Mouse (Mus musculus): Measurements from ENCODE around the gene Kdelr1. TPM values are rescaled to one million over a fixed set of nuclear protein-coding genes. Genes with fewer than 3 reads are reported as not detected.
A peak's percentile ranks its signal among the peaks of the same experiment; 100 is the strongest.
"Not testable (repeated sequence)": the region's sequence is repeated elsewhere in the genome, so short reads cannot be mapped to it uniquely, and the experiment has no call there.

The Kdelr1 gene
- total RNA-seq, 2 experiments from 2014 or later, result 39.1 to 91.4 TPM

DNA sequence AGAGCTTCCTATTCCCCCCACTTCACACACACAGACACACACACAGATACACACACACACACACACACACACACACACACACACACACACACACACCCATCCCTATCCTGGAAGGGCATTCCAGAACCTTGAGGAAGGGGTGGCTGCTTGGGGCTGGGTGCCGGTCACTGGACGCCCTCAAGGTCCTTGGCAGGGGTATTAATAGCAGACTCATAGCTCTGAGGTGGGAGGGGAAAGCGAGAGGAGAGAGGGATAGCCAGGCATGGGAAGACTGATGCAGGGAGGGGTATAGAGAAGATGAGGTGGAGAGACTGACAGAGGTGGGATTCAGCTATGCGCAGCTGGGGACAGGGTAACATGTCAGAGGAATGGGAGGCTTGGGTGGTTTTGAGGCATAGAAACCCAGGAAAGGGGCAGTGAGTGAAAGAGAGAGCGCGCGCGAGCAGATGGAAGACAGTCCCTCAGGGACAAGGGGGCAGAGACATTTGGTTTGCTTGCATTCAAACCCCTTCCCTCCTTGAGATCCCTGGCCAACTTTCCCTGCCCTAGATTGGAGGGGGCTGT is 3.4 kb upstream of the Kdelr1 start:
- ATAC-seq (replicated peaks; ENCODE audit: low FRiP score, poor library complexity, severe bottlenecking), result no peak

DNA sequence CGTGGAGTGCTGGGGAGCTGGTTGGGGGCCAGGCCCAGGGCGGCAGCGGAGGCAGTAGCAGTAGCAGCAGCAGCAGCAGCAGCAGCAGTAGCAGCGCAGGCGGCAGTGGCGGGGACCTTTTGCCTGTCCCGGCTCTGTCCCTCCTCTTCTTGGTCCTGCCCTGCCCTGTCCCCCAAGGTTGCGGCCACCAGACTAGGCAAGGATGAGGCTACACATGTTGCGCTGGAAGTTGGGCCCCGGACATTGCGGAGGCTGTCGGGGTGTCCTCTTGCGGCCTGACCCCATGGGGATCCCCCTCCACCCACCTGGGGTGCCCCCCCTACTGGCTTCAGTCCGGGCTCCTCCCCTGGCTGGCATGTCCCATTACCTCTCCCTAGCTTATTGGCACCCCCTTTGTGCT is 2.8 kb upstream of the Kdelr1 start:
- no peak for ATAC-seq (replicated peaks; ENCODE audit: low FRiP score, poor library complexity, severe bottlenecking)

DNA sequence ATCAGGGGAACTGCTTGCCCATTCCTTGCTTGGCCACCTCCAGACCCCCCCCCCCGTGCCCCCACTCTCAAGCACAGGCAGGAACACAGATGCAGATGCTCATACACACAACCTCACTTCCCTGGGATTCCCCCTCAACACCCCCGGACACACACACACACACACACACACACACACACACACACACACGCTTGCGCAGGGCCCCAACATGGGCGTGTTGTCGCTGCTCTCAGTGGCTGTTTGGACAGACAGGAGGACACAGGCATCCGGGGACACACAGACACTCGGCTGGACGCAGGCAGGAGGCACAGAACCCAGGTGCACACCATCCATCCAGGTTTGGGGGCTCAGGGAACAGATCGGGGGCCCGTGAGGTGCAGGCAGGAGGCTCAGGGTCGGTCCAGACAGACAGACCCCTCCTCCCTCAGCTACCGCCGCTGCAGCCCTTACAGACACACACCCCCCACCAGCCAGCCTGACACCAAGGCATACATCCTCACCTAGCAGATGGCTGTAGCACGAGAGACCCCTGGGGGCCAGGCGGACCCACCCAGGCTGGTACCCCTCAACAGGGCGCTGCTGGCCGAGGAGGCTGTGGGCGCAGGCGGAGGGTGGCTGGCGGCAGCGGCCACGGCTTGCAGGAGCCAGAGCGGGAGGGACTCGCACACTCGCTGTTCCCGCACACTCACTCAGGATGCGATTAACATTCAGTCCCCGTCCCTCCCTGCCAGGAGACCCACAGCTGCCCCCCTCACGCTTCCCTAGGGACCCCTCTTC is 2.1 kb upstream of the Kdelr1 start:
- ATAC-seq (replicated peaks; ENCODE audit: low FRiP score, poor library complexity, severe bottlenecking), result no peak

DNA sequence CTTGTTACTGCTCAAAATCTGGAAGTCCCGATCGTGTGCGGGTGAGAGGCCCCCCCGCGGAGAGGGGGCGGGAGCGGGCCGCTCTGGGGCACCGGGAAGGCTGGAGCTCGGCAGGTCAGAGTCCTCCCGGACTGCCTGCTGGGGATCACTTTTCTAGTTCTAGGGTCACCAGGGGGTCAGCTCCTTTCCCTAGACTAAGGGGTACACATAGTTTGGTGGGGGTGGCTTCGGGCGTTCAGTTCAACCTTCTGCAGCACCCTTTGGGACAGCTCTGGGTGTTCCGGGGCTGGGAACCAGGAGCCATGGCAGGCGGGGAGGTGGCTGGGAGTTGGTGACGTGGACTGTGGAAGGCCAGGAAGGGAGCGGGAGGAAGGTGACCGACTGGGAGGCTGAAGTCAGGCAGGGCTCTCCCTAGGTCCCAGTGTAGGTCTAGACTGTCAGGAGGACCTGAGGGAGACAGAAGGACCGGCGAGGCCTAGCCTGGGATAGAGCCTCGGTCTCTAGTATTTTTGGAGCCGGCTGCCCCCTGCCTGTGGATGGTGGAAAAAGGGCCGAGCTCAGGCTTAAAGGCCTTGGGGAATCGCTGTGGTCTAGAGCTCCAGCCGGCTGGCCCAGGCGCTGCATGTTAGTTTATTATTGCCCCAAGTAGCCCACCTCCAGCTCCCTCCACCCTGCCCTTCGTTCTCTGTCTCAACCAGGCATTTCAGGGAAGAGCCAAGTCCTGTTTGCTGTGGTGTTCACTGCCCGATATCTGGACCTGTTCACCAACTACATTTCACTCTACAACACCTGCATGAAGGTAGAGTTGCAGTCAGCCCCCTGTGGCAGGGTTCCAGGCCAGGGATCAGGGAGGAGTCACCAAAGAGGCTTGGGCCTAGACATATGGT is 732 bp downstream of the Kdelr1 start:
- ATAC-seq (replicated peaks; ENCODE audit: low FRiP score, poor library complexity, severe bottlenecking), result peak; percentile 71

DNA sequence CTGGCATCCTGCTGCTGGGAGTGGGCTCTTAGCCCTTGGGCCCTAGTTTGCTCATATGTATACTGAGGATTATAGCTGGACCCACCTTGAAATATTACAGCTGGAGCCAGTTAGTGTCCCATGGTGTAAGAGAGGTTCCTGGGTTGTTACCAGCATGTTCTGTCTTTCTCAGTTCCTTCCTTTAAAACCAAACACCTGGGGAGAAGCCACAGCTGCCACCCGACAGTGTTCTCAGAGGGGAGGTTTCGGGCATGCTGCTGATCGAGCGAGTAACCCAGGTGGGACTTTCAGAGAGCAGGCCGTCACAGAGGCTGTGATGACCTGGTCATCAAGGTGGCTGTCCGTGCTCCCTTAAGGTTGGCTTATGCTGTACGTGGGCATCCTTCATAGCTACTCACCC is 4.3 kb downstream of the Kdelr1 start:
- ATAC-seq (replicated peaks; ENCODE audit: low FRiP score, poor library complexity, severe bottlenecking), result no peak

DNA sequence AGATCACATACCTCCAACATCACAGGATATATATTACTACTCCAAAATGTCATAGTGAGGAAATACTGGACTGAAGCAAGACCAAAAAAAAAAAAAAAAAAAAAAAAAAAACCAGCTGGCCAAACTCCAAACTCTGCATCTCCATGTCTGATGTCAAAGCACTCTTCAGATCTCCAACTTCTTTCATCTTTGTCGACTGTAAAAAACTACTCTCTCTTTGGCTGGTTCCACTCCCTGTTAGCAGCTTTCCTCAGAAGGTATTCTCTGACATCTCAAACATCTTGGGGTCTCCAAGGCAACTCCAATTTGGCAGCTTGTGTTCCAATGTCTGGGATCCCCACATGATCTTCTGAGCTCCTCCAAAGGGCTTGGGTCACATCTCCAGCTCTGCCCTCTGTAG is 5.7 kb downstream of the Kdelr1 start, which contains the start of gene Grin2d:
TSS of gene Grin2d (minus strand) at position 101 of the 400 bp plus-strand sequence.
- ATAC-seq (replicated peaks; ENCODE audit: low FRiP score, poor library complexity, severe bottlenecking), result not testable (repeated sequence)

DNA sequence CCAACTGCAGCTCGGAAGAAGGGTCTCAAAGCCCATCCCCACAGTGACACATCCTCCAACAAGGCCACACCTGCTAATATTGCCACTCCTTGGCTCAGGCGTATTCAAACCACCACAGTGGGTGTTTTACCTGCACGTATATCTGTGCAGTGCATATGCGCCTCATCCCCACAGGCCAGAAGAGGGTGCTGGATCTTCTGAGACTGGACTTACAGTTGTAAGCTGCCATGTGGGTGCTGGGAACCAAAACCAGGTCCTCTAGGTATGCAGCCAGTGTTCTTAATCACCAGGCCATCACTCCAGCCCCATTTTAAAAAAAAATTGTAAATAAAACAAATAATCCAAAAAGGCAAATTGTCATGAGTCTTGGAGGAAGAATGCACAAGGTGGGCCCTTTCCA is 8.0 kb downstream of the Kdelr1 start:
- ATAC-seq (replicated peaks; ENCODE audit: low FRiP score, poor library complexity, severe bottlenecking), result no peak

DNA sequence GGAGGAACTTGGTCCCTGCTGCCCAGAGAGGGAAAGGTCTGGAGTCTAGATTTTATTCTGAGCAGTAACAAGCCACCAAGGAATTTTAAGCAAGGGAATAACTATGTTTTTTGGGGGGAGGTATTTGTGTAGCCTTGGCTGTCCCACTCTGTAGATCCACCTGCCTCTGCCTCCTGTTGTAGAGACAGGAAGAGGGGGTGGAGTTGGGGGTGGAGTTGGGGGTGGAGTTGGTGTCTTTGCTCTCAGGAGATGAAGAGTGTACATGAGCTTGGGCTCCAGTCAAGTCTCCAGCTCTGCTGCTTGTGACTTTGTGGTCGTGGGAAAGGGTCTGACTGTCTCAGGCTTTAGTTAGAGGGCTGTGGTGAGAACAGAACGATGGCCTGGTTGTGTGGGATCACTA is 8.4 kb downstream of the Kdelr1 start:
- ATAC-seq (replicated peaks; ENCODE audit: low FRiP score, poor library complexity, severe bottlenecking), result no peak

DNA sequence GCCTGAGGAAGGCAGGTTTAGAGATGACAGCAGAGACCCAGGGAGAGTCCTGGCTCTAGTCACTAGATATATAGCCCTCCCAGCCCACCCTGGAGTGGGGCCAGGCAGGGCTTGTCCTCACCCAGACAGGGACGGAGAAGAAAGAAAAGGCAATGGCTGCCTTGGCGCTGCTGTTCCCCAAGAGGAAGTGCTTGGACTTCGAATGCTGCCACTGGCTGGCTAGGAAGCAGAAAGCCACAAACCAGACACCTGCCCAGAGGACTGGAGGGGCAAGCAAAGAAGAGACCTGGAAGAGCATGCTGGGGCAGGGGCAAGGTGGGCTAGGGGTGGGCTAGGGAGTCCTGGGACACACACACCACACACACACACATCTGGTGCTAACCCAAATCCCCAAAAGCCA is 14.7 kb downstream of the Kdelr1 start:
- no peak for ATAC-seq (replicated peaks; ENCODE audit: low FRiP score, poor library complexity, severe bottlenecking)

DNA sequence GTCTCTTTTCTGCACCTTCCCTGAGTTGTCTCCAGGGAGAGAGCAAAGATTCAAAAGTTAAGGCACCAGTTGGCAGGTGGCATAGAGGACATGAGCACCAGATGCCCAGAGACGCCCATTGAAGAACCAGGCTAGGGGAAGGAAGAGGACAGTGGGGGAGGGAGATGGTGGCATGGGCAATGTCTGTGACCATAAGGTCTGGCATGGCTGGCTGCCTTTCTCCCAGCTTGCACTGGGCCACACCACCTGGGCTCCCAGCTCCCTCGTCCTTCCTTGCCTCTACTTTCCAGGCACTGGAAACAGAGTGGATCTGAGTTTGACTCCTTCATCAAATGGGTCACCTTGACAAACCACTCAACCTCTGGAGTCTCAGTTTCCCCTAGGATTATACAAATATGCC is 20.1 kb downstream of the Kdelr1 start:
- no peak for ATAC-seq (replicated peaks; ENCODE audit: low FRiP score, poor library complexity, severe bottlenecking)

DNA sequence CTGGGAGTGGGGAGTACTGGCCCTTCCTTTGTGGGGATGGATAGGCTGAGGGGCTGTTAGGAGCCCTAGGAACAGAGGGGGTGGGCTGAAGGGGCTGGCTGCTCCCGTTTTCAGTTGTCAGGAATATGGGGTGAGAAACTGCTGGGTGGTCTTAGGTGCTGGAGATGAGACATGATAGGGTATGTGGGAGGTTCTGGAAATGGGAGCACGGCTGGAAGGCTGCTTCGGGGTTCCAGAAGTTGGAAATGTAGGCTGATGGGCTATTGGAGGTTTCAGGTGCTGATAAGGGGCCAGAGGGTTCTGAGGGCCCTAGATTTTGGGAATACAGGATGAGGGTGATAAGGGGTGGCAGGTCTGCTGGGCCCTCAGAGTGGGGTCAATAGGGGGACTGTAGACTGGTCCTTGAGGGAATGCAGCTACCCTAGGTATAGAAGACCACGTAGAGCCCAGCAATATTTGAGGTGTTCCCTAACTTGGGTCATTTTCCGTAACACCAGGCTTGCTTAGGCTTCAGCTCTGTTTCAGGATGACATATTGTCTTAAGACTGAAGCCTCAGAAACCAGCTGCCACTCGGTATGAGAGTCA is 23.5 kb downstream of the Kdelr1 start:
- ATAC-seq (replicated peaks; ENCODE audit: low FRiP score, poor library complexity, severe bottlenecking), result peak; percentile 13

DNA sequence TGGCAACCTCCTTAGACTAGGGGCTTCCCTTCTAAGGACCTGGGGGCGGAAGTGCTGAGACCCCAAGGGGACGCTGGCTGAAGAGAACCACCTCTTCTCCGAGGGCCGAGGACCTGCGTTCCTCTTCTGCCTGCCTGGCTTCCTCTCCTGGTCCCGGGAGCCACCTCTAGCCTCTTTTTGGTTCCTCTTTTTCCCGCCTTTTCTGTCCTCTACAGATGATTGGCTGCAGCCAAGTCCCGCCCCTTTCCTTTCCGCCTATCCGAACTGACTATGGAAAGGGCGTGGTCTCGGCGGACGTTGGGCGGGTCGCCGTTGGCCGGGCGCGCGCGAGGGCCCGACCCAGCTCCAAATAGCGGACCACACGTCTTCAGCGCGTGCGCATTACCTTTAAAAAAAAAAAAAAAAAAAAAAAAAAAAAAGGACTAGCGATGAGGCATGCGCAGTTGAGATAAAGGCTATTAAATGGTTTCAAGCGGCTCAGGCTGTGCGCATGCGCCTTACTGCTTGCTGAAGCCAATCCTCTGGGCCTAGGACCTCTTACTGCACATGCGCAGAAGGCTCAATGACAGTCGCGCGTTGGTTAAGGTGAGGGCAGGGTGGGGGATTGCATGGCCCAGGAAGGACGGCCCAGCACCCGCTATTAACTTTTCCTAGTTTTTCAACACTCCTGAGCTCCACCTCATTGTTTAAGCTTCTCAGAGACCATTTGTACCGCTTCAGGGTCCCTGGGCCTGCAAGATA is 24.1 kb downstream of the Kdelr1 start, which contains the start of the genes Syngr4 and Tmem143:
TSS of gene Syngr4 (minus strand) at position 198 of the 741 bp plus-strand sequence.
TSS of gene Tmem143 (plus strand) at position 425 of the 741 bp plus-strand sequence.
- peak; percentile 86 for ATAC-seq (replicated peaks; ENCODE audit: low FRiP score, poor library complexity, severe bottlenecking)

DNA sequence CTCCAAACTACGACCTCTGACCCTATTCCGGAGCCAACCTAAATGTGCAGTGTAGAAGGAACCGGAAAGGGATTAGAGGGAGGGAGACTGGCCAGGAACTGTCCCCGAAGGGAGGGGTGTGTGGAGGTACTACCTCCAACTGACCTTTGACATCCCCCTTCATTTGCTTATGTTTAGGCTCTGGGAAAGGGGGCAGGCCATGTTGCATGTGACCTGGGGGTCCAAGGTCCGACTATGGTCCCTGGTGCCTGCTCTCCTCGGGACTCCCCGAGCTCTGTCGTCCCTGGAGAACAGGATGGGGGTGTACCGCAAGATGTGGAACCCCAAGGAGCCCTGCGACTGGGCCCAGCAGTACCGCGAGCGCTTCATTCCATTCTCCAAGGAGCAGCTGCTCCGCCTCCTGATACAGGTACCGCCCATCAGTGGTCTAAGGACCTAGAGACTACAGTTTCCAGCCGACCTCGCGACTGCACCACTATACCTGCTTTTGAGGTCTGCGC is 24.7 kb downstream of the Kdelr1 start:
- ATAC-seq (replicated peaks; ENCODE audit: low FRiP score, poor library complexity, severe bottlenecking), result peak; percentile 65

DNA sequence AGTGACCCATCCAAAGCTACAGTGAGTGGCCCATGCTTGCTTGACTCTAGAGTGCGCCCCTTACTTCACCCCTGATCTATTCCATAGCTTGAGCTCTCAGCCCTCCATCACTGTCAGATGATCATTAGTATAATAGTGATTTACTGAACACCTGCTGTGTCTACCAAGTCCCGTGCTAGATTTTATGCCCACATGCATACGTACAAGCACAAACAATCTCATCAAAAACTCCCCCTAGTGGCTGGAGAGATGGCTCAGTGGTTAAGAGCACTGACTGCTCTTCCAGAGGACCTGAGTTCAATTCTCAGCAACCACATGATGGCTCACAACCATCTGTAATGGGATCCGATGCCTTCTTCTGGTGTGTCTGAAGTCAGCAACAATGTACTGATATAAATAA is 25.6 kb downstream of the Kdelr1 start:
- ATAC-seq (replicated peaks; ENCODE audit: low FRiP score, poor library complexity, severe bottlenecking), result not testable (repeated sequence)

DNA sequence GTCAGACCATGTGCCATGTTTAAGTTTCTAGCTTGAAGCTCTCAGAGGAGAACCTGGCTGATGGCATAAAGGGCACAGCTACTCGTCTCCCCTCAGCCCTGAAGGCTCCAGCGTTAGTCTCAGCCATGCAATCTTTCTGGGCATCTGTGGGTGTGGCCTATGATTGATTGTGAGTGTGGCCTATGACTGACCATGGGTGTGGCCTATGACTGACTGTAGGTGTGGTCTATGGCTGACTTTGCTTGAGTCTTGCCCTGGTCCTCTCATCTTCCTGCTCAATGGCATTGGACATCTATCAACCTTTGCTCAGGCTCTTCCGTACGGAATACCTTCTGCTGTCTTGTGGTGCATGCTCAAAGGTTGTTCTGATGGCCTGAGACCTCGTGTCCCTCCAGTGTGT is 29.0 kb downstream of the Kdelr1 start:
- no peak for ATAC-seq (replicated peaks; ENCODE audit: low FRiP score, poor library complexity, severe bottlenecking)

DNA sequence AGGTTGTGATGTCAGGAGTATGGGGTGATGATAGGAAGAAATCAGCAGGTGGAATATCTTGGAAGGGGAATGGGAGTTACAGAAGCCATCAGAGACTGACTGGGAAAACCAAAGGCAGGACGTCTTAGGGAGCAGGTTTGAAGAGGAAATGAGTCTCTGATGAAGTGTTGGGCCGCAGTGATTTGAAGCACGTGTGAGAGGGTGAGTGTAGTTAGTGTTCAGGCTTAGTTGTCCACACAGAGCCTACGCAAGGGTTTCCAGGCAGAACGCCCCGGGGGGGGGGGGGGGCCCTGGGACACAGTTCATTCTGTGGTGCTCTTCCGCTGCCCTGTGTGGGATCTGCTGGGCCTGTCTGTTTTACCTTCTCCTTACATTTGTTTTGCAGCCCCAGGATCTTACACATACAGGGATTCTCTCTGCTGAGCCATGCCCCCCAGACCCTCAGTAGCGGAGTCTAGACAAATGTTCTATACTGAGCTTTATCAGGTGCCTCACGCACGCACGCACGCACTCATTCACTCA is 30.0 kb downstream of the Kdelr1 start:
- ATAC-seq (replicated peaks; ENCODE audit: low FRiP score, poor library complexity, severe bottlenecking), result no peak

DNA sequence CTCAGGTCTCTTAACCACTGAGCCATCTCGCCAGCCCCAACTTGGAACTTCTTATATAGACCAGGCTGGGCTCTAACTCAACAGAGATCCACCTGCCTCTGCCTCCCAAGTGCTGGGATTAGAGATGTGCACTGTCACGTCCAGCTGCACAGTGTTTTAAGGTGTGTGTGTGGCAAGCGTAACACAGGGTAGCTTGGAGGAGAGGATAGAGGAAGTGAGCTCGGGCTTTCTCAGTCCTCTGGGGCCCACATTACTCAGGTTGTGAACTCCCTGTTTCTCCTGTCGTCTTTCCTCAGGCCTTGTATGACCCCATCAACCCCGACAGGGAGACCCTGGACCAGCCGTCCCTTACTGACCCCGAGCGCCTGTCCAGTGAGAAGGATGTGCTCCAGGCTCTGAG is 34.0 kb downstream of the Kdelr1 start:
- no peak for ATAC-seq (replicated peaks; ENCODE audit: low FRiP score, poor library complexity, severe bottlenecking)

DNA sequence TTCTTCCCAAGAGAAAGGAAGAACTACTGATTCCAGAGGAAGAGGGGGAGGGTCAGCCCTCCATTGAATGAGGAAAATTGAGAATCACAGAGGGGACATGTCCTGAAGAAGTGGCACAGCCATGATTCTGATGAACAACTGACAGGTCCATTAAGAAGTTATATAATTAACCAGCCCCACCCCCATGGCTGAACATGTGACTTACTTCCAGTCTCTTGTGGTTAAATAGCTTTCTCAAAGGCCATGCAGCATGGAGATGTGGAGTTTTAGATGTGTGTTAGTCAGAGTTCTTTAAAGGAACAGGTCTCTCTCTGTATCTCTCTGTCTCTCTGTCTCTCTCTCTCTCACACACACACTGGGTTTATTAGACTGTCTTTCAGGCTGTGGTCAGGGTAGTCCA is 35.8 kb downstream of the Kdelr1 start:
- no peak for ATAC-seq (replicated peaks; ENCODE audit: low FRiP score, poor library complexity, severe bottlenecking)

DNA sequence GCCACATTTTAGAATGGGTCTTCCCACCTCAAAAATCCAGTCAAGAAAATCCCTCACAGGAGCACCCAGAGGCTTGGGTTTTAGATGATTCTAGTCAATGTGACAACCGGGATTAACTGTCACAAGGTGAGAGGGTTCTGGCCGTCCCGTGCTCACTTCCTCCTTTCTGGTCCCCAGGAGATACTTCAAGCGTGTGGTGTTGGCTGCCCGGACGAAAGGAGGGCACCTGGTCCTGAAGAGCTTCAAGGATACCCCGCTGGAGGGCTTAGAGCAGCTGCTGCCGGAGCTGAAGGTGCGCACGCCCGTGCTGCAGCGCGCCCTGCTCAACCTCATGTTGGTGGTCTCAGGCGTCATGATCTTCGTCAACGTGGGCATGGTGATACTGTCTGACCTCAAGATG is 36.6 kb downstream of the Kdelr1 start:
- no peak for ATAC-seq (replicated peaks; ENCODE audit: low FRiP score, poor library complexity, severe bottlenecking)

All from erythroid progenitor cell, adult 5-6 weeks (primary cell).